Mouse (Mus musculus) Patski (cell line): ENCODE measurements around the gene Acaca. TPM values are rescaled to one million over a fixed set of nuclear protein-coding genes. Genes with fewer than 3 reads are reported as not detected.
"Not testable (repeated sequence)": the region's sequence is repeated elsewhere in the genome, so short reads cannot be mapped to it uniquely, and the experiment has no call there.

Experiments
- ATAC-seq: fragments of 100-300 bp; one replicate; pipeline ENCODE4 v1.8.0; 2021
- CTCF ChIA-PET: fragments of 350-600 bp; sonication (Branson Sonifier 250); formaldehyde crosslinking; loops from one replicate; lab custom pipeline; 2022; ENCODE audit warnings: inconsistent platforms; lab: Charles Lee
- POLR2A ChIA-PET: fragments of 350-600 bp; sonication (Branson Sonifier 250); formaldehyde crosslinking; loops from one replicate; lab custom pipeline; 2022; ENCODE audit warnings: antibody characterized with exemption, inconsistent platforms; lab: Charles Lee
- DNase-seq: peaks from one replicate; pipeline ENCODE4 v3.0.0-alpha.2; 2011; ENCODE audit warnings: low read depth, low spot score
- H3K27me3 ChIP-seq: fragments of 371-371 bp; one replicate; pipeline ENCODE4 v1.5.1; 2021
- CTCF ChIP-seq: fragments of 100-300 bp; IDR thresholded peaks from one replicate; pipeline ENCODE4 v1.5.1; 2021
- in situ Hi-C: fragments of 300-500 bp; cut with MboI; formaldehyde crosslinking; loops from 3 replicates; pipeline ENCODE4 v1.11.1; 2018; ENCODE audit warnings: low pct_unique_long_range_greater_than_20kb, mixed read lengths
- polyA plus RNA-seq: library from polyadenylated mRNA; unstranded; gene quantifications from one replicate; pipeline ENCODE4 v1.2.3, GENCODE M21; 2021

Acaca gene
- polyA plus RNA-seq, 1 experiment from 2014 or later = 29.4 TPM

DNA sequence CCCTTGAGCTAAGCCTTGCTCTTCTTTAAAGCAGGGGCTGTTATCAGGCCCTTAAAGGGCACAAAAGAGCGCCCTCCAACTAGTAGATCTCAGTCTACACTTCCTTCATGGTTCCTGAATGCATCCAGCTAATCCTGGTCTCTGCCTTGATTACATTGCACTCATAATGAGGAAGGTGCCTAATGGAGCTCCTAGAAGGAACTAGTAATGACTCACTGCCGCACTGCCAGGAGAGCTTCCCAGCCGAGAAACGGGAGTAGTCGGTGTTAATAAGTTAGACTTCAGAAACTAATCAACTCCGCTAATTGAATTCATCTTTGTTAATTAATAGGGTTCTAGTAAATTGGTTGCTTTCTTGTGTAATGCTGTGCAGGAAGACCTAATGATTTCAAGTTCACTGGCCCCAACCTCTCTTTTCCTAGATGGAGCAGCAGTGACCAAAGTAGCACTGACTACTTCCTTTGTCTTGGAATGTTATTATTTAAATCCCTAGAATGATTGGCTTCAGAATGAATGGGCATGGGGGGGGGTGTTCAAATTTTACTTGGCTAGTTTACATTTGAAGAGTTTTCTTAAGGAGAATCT is 176.8 kb downstream of the Acaca start:
- ChIA-PET CTCF (no interaction called here), POLR2A (no interaction called here)
- H3K27me3 ChIP-seq = no peaks in the 10 kb centered on the region
- DNase-seq = no peak
- no peak for ATAC-seq
- TF ChIP-seq CTCF = no peak
- in situ Hi-C loops = no loop called here

- no peak for TF ChIP-seq CTCF
- no peaks in the 10 kb centered on the region for H3K27me3 ChIP-seq
- ATAC-seq (no peak), DNase-seq (no peak)
- ChIA-PET POLR2A (interaction anchor here (0.5 kb wide), 1 partner anchor 549 kb away, joined by 3 read pairs; no protein-coding TSS in a partner anchor), CTCF (interaction anchor here (1.4 to 1.9 kb wide), 2 partner anchors 10 to 37 kb away, joined by 3 to 7 read pairs; no protein-coding TSS in a partner anchor)
- in situ Hi-C loops = no loop called here
Observed at GRCm38 (mm10) chr11:84324032-84324752, 194.7 kb downstream of the Acaca start.

- ChIA-PET CTCF (no interaction called here), POLR2A (interaction anchor here (0.7 kb wide), 1 partner anchor 1062 kb away, joined by 4 read pairs; no protein-coding TSS in a partner anchor)
- no peak for DNase-seq
- no peak for ATAC-seq
- no peaks in the 10 kb centered on the region for H3K27me3 ChIP-seq
- TF ChIP-seq CTCF = no peak
- in situ Hi-C loops = no loop called here
Observed at GRCm38 (mm10) chr11:84327086-84327485, 197.6 kb downstream of the Acaca start.

DNA sequence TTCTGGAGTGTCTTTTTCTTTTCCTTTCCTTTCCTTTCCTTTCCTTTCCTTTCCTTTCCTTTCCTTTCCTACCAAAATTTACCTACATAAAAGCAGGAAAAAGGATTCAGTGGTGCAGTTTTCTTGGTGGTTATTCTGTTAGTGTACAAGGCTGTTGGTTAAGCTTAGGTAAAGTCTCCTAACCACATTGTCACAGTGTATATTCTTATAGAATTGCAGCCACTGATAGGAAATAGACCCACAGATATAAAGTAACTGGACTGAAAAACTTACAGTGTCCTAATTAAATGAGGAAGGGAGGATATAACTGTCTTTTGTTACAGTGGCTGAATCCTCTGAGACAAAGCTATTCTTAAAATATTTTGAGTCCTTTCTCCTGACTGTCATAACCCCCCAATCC is 202.9 kb downstream of the Acaca start:
- in situ Hi-C loops = no loop called here
- no peaks in the 10 kb centered on the region for H3K27me3 ChIP-seq

GRCm38 (mm10) chr11:84332860-84333259 is 203.4 kb downstream of the Acaca start:
- in situ Hi-C loops = no loop called here
- TF ChIP-seq CTCF = no peak
- no peaks in the 10 kb centered on the region for H3K27me3 ChIP-seq
- ChIA-PET CTCF (no interaction called here), POLR2A (interaction anchor here (0.6 kb wide), 1 partner anchor 10 kb away, joined by 5 read pairs; no protein-coding TSS in a partner anchor)
- ATAC-seq (no peak), DNase-seq (no peak)

More for the DNA sequence above, 202.9 kb downstream of the Acaca start:
- ChIA-PET CTCF (no interaction called here), POLR2A (interaction anchor here (0.6 kb wide), 1 partner anchor 10 kb away, joined by 5 read pairs; no protein-coding TSS in a partner anchor)
- ATAC-seq (no peak), DNase-seq (no peak)
- TF ChIP-seq CTCF = no peak

DNA sequence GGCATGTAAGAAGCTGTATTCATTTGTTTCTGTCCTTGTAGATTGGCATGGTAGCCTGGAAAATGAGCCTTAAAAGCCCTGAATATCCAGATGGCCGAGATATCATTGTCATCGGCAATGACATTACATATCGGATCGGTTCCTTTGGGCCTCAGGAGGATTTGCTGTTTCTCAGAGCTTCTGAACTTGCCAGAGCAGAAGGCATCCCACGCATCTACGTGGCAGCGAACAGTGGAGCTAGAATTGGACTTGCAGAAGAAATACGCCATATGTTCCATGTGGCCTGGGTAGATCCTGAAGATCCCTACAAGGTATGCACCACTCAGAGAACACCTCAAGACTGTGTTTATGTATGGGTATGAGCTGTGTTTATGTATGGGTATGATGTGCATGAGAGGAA is 208.8 kb downstream of the Acaca start:
- POLR2A ChIA-PET, in situ Hi-C loops, DNase-seq, ATAC-seq, H3K27me3 ChIP-seq: not testable (repeated sequence)
- CTCF ChIA-PET = interaction anchor here (0.9 kb wide), 1 partner anchor 11 kb away, joined by 3 read pairs; no protein-coding TSS in a partner anchor

DNA sequence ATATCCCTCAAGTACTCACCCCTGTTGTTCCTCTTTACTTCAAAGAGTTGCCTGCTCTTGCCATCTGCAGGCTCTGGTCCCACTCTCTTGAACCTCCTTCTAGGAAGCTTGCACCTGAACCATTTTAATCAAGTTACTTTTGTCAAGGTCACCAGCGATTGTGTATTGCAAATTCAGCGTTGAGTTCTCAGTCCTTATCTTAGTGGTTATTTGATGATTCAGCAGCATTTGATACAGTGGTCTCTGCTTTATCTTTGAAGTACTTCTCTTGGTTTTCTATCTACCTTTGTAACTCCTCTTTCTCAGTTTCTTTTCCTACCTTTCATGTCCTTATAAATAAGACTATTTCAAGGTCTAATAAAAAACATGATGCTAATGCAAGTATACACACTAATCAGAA is 211.2 kb downstream of the Acaca start:
- ATAC-seq = no peak
- in situ Hi-C loops = no loop called here
- DNase-seq = no peak
- H3K27me3 ChIP-seq = no peaks in the 10 kb centered on the region
- CTCF ChIA-PET = interaction anchor here (0.9 kb wide), 1 partner anchor 9 kb away, joined by 3 read pairs; no protein-coding TSS in a partner anchor
- POLR2A ChIA-PET = no interaction called here
- no peak for TF ChIP-seq CTCF

DNA sequence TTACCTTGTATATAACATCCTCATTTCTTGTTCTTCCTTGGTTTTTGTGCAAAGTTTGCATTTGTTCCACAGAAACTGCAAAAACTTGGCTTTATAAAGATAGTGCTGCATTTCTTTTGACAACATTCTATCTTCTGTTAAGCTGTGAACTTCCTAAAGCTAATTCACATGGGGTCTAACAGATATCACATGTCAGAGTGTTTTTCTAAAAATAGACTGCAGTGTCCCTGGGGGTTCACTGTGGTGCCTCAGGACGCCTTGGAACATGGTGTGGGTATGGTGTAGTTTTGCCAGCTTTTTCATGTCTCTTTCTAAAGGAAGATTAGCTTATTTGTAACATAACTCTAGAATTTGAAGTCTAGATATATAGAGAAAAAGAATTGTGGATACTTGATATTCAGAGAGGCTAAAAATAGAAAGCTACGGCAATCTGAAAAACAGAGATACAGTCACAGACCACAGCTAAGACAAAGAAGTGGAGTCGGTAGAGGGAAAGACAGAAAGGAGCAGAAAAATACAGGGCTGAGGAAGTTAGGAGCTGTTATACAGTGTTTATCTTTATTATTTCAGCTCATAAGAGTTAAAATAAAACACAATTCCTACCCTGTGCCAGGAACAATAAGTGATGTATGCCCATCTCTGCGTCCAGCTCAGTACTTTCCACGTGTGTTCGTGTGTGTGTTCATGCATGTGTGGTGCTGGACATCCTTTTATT is 215.2 kb downstream of the Acaca start:
- in situ Hi-C loops = no loop called here
- ATAC-seq (no peak), DNase-seq (no peak)
- TF ChIP-seq CTCF = no peak
- ChIA-PET CTCF (interaction anchor here (1.3 to 1.6 kb wide), 4 partner anchors 8 to 14 kb away, joined by 3 to 4 read pairs (median 4); no protein-coding TSS in a partner anchor), POLR2A (no interaction called here)
- no peaks in the 10 kb centered on the region for H3K27me3 ChIP-seq

DNA sequence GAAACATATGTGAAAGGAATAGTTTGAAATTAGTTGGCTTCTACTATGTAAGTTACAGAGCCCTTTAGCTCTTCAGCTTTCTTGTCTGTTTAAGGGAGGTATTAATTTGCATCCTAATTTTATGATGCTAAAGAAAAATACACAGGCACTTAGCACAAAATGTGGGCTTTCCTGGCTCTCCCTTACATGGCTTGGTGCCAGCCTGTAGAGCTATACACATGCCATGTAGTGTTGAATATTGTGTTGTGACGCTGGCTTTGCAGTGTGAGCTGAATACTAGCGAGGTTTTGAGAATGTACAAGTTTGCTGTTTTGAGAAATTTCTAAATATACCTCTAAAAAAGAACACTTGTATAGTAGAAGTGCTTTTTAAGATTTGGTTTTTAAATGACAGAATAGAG is 218.3 kb downstream of the Acaca start:
- no peaks in the 10 kb centered on the region for H3K27me3 ChIP-seq
- CTCF ChIA-PET = interaction anchor here (0.9 kb wide), 1 partner anchor 21 kb away, joined by 3 read pairs; no protein-coding TSS in a partner anchor
- in situ Hi-C loops = no loop called here
- no peak for TF ChIP-seq CTCF
- DNase-seq = no peak
- POLR2A ChIA-PET = no interaction called here
- no peak for ATAC-seq
